Mouse (Mus musculus) liver, postnatal 0 days (tissue): ENCODE measurements at regions not wholly inside any gene's neighbourhood (a gene's known extent, or its start where the extent isn't known, plus 50 kb on each side); places are given as distances from the start of the nearest gene placed in this dataset.

Experiments
- ATAC-seq: fragments of 200-750 bp; cut with Nextera tagmentation; 2 replicates; pipeline ENCODE4 v1.8.0; 2017; ENCODE audit warnings: mild to moderate bottlenecking, moderate library complexity
- DNase-seq: peaks from one replicate; pipeline ENCODE4 v3.0.0-alpha.2; 2016
- H3K27ac ChIP-seq: fragments of 300-500 bp; sonication (generic); 2 replicates; pipeline ENCODE4 v1.5.1; 2014; ENCODE audit warnings: antibody characterized with exemption, moderate library complexity, mild to moderate bottlenecking, low read depth
- H3K27me3 ChIP-seq: fragments of 300-500 bp; sonication (generic); 2 replicates; pipeline ENCODE4 v1.6.1; 2014; ENCODE audit warnings: low read length, control low read depth, mixed read lengths; ENCODE audit not compliant: insufficient read depth
- H3K36me3 ChIP-seq: fragments of 300-500 bp; sonication (generic); replicated peaks from 2 replicates; pipeline ENCODE4 v1.6.1; 2014; ENCODE audit warnings: mild to moderate bottlenecking, control low read depth, low read length, moderate library complexity, mixed read lengths; ENCODE audit not compliant: insufficient read depth
- H3K4me1 ChIP-seq: fragments of 300-500 bp; sonication (generic); 2 replicates; pipeline ENCODE4 v1.6.1; 2014; ENCODE audit warnings: antibody characterized with exemption, mild to moderate bottlenecking, control low read depth; ENCODE audit not compliant: insufficient read depth
- H3K4me2 ChIP-seq: fragments of 300-500 bp; sonication (generic); 2 replicates; pipeline ENCODE4 v1.6.1; 2014; ENCODE audit warnings: low read depth, mild to moderate bottlenecking, low read length, moderate library complexity, mixed read lengths
- H3K4me3 ChIP-seq: fragments of 300-500 bp; sonication (generic); 2 replicates; pipeline ENCODE4 v1.5.1; 2014; ENCODE audit warnings: low read depth, low read length
- H3K9ac ChIP-seq: fragments of 300-500 bp; sonication (generic); replicated peaks from 2 replicates; pipeline ENCODE4 v1.6.1; 2014; ENCODE audit warnings: mild to moderate bottlenecking, moderate library complexity
- H3K9me3 ChIP-seq: fragments of 300-500 bp; sonication (generic); 2 replicates; pipeline ENCODE4 v1.6.1; 2016; ENCODE audit warnings: mild to moderate bottlenecking, control low read depth, low read length, mixed read lengths
- CTCF ChIP-seq: sonication (generic); IDR thresholded peaks from 2 replicates; pipeline ENCODE4 v1.5.1; 2016; ENCODE audit warnings: antibody characterized with exemption, low read depth
- EP300 ChIP-seq: IDR thresholded peaks from 2 replicates; pipeline ENCODE4 v1.6.1; 2016; ENCODE audit warnings: antibody characterized with exemption, low read depth, mild to moderate bottlenecking
- WGBS: fragments of 180-500 bp; shearing (Covaris S2); extraction: QIAGEN DNeasy Blood & Tissue Kit; methylation state at CpG from one replicate; pipeline ENCODE4 v1.1.7; 2014; ENCODE audit not compliant: insufficient replicate concordance; 5-methylcytosine and 5-hydroxymethylcytosine counted together

- H3K27ac ChIP-seq, result no peak overlapping the region
- H3K4me3 ChIP-seq, result no peak overlapping the region
- H3K4me1 ChIP-seq, result no peaks in the 10 kb centered on the region
- no peak overlapping the region for H3K4me2 ChIP-seq
- TF ChIP-seq CTCF (no peak), EP300 (no peak)
- no peak overlapping the region for H3K9ac ChIP-seq
- no peak for ATAC-seq
- no peak for DNase-seq
- no peaks in the 10 kb centered on the region for H3K27me3 ChIP-seq
- H3K9me3 ChIP-seq, result no peaks in the 10 kb centered on the region
- no peaks in the 10 kb centered on the region for H3K36me3 ChIP-seq
- WGBS, result 81% methylated on average over 5 of the region's 5 CpGs
Measured at GRCm38 (mm10) chr12:71623271-71623670, 207.6 kb upstream of the Daam1 start.

- no peak overlapping the region for H3K4me2 ChIP-seq
- H3K4me3 ChIP-seq, result no peak overlapping the region
- ATAC-seq (no peak), DNase-seq (no peak)
- no peaks in the 10 kb centered on the region for H3K9me3 ChIP-seq
- no peak overlapping the region for H3K27ac ChIP-seq
- H3K36me3 ChIP-seq, result no peaks in the 10 kb centered on the region
- H3K4me1 ChIP-seq, result no peaks in the 10 kb centered on the region
- no peaks in the 10 kb centered on the region for H3K27me3 ChIP-seq
- no peak overlapping the region for H3K9ac ChIP-seq
- 76% methylated on average over 8 of the region's 8 CpGs for WGBS
- TF ChIP-seq CTCF, result no peak
- TF ChIP-seq EP300, result no peak
Measured at GRCm38 (mm10) chr12:71624076-71624475, 206.8 kb upstream of the Daam1 start.

- no peak overlapping the region for H3K9ac ChIP-seq
- H3K27ac ChIP-seq, result no peak overlapping the region
- H3K4me2 ChIP-seq, result no peak overlapping the region
- H3K27me3 ChIP-seq, result no peaks in the 10 kb centered on the region
- no peak for DNase-seq
- WGBS, result 70% methylated on average over 6 of the region's 6 CpGs
- H3K4me1 ChIP-seq, result no peaks in the 10 kb centered on the region
- no peak overlapping the region for H3K4me3 ChIP-seq
- ATAC-seq, result no peak
- TF ChIP-seq CTCF (no peak), EP300 (no peak)
- H3K9me3 ChIP-seq, result no peaks in the 10 kb centered on the region
- H3K36me3 ChIP-seq, result no peaks in the 10 kb centered on the region
Measured at GRCm38 (mm10) chr12:71624676-71625075, 206.2 kb upstream of the Daam1 start.

- no peak for DNase-seq
- H3K27ac ChIP-seq, result no peak overlapping the region
- H3K36me3 ChIP-seq, result no peaks in the 10 kb centered on the region
- H3K4me3 ChIP-seq, result no peak overlapping the region
- TF ChIP-seq EP300 (no peak), CTCF (no peak)
- 69% methylated on average over 4 of the region's 4 CpGs for WGBS
- H3K4me2 ChIP-seq, result no peak overlapping the region
- no peaks in the 10 kb centered on the region for H3K9me3 ChIP-seq
- no peak for ATAC-seq
- no peaks in the 10 kb centered on the region for H3K4me1 ChIP-seq
- H3K9ac ChIP-seq, result no peak overlapping the region
- H3K27me3 ChIP-seq, result no peaks in the 10 kb centered on the region
Measured at GRCm38 (mm10) chr12:71625115-71625514, 205.8 kb upstream of the Daam1 start.

GRCm38 (mm10) chr12:71626801-71627200 lies 204.1 kb upstream of the Daam1 start:
- H3K27me3 ChIP-seq, result no peaks in the 10 kb centered on the region
- TF ChIP-seq CTCF, result no peak
- TF ChIP-seq EP300, result no peak
- ATAC-seq, result no peak
- H3K4me1 ChIP-seq, result no peaks in the 10 kb centered on the region
- no peak overlapping the region for H3K4me3 ChIP-seq
- no peaks in the 10 kb centered on the region for H3K36me3 ChIP-seq
- no peak overlapping the region for H3K4me2 ChIP-seq
- H3K9ac ChIP-seq, result no peak overlapping the region
- DNase-seq, result no peak
- 30% methylated on average over 4 of the region's 4 CpGs for WGBS
- no peaks in the 10 kb centered on the region for H3K9me3 ChIP-seq
- H3K27ac ChIP-seq, result 0 out of 2 replicates have a peak overlapping the region, but pooled peaks have one; percentile 4

GRCm38 (mm10) chr12:71627421-71628339 lies 203.2 kb upstream of the Daam1 start:
- H3K27ac ChIP-seq, result no peak overlapping the region
- ATAC-seq, result no peak
- 64% methylated on average over 17 of the region's 17 CpGs for WGBS

More at GRCm38 (mm10) chr12:71627421-71628339, 203.2 kb upstream of the Daam1 start:
- Histone ChIP-seq H3K9me3 (no peaks in the 10 kb centered on the region), H3K9ac (no peak overlapping the region), H3K4me2 (no peak overlapping the region), H3K27me3 (no peaks in the 10 kb centered on the region), H3K36me3 (no peaks in the 10 kb centered on the region), H3K4me3 (no peak overlapping the region), H3K4me1 (no peaks in the 10 kb centered on the region)
- TF ChIP-seq CTCF, result no peak
- no peak for DNase-seq
